Mouse (Mus musculus) erythroblast, embryonic 14.5 days (primary cell): ENCODE results near the gene Ugt1a5. TPM values are rescaled to one million over a fixed set of nuclear protein-coding genes. Genes with fewer than 3 reads are reported as not detected.
A peak's percentile ranks its signal among the peaks of the same experiment; 100 is the strongest.

Experiments
- H3K27me3 ChIP-seq: 2 replicates; pipeline ENCODE4 v1.6.1; 2012; ENCODE audit warnings: inconsistent platforms; ENCODE audit not compliant: control insufficient read depth
- H3K36me3 ChIP-seq: 2 replicates; pipeline ENCODE4 v1.6.1; 2012; ENCODE audit warnings: mild to moderate bottlenecking, inconsistent platforms; ENCODE audit not compliant: control insufficient read depth
- H3K4me1 ChIP-seq: 2 replicates; pipeline ENCODE4 v1.6.1; 2012; ENCODE audit warnings: inconsistent platforms; ENCODE audit not compliant: control insufficient read depth
- H3K4me3 ChIP-seq: replicated peaks from 2 replicates; pipeline ENCODE3; 2012; ENCODE audit warnings: moderate library complexity, mild to moderate bottlenecking, inconsistent platforms
- H3K9me3 ChIP-seq: 2 replicates; pipeline ENCODE4 v1.6.1; 2012; ENCODE audit warnings: low read length, inconsistent platforms, mixed read lengths; ENCODE audit not compliant: control insufficient read depth
- GATA1 ChIP-seq: IDR thresholded peaks from 2 replicates; pipeline ENCODE4 v1.6.1; 2012; ENCODE audit warnings: low read length, inconsistent platforms, mixed read lengths
- TAL1 ChIP-seq: IDR thresholded peaks from 3 replicates; pipeline ENCODE4 v1.6.1; 2012; ENCODE audit warnings: low read length, inconsistent platforms, mixed read lengths
- polyA plus RNA-seq: library from polyadenylated mRNA; stranded (reverse); fragments of >175 nt; gene quantifications from 2 replicates; pipeline ENCODE4 v1.2.3, GENCODE M21; 2012

Ugt1a5 gene
- polyA plus RNA-seq, 1 experiment: not detected

DNA sequence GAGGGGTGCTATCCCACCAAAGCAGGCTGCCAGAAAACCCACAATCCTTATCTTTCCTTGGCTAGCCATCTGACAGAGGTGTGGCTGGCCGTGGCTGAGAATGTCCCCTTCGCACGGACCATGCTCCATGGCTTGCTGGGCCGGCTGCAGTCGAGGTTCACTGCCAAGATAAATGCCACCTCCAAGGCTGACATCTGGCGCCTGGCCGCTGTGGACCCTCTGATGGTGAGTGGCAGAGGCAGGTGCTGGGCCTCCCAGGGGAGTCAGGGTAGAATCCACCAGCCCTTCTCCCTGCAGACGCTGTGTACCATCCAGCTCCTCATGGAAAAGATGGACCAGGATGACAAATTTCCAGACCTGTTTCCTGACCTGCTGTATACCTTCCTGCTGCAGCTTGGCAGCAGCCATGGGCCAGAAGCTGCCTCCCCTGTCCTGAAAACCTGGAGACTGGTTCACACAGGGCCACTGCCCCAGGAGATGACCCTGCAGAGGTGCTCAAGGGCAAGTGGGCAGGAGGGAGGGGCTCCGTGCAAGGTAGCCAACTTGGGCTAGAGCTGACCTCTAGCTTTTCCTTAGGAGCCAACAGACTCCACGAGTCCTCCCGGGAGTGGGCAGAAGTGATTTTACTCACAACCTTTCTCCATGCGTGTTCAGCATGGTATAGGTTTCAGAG lies 89.1 kb downstream of the Ugt1a5 start:
- H3K36me3 ChIP-seq: peaks cover 8% of the 10 kb centered on the region
- H3K27me3 ChIP-seq: 0 out of 2 replicates have a peak, but pooled peaks cover 2% of the 10 kb centered on the region
- TF ChIP-seq TAL1 (no peak), GATA1 (no peak)
- H3K4me3 ChIP-seq: no peak overlapping the region
- H3K9me3 ChIP-seq: peaks cover 42% of the 10 kb centered on the region
- peaks cover 7% of the 10 kb centered on the region for H3K4me1 ChIP-seq

DNA sequence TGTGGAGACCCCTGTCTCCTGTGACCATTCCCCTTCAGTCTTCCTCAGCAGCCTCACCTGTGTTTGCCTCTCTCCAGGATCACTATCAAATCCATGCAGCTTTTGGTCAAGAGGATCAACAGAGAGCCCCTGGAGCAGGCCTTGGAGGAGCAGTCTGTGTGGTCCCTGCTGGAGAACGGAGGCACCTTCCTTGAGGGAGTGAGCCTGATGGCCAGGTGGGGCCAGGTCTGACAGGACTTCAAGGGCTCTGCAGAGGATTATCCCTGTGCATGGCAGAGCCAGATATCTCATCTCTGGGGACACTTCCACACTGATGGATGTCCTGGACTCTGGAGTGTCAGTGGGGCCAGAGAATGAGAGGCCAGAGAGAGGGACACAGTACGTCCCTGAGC lies 89.7 kb downstream of the Ugt1a5 start:
- peaks cover 14% of the 10 kb centered on the region for H3K36me3 ChIP-seq
- peaks cover 37% of the 10 kb centered on the region for H3K9me3 ChIP-seq
- H3K4me3 ChIP-seq: no peak overlapping the region
- no peak for TF ChIP-seq TAL1
- H3K4me1 ChIP-seq: peaks cover 9% of the 10 kb centered on the region
- H3K27me3 ChIP-seq: 0 out of 2 replicates have a peak, but pooled peaks cover 2% of the 10 kb centered on the region

DNA sequence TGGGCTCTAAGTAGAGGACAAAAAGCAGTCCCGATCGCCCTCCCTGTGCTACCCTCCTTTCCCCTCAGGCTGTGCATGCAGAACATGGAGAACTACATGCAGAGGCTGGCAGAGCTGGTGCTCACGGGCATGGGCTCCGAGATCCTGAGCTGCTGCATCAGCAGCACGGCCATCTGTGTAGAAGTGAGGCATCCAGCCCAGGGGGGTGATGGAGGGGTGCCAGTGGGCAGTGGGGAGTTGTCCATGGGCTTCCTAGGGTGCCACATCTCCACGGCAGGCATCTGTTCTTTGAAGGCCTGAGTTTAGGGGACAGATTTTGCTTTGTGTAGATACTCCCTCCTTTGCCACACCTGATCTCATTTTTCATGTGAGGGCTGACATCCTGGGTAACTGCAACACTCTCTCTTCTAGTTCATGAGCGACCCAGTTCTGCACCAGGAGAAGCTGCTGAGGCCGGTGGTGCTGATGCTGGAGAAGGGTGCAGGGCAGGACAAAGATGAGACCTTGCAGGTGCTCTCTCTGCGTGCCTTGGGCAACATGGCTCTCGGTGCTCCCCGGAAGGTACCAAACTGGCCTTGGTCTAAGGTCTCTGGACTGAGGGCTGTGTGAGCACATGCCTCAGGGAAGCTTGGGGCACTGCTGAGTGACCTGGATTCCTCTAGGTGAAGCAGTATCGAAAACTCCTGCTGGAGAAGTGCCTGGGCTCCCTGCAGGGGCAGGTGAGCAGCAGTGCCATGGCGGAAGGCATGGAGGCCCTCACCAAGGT lies 90.4 kb downstream of the Ugt1a5 start:
- Histone ChIP-seq H3K36me3 (peaks cover 21% of the 10 kb centered on the region), H3K27me3 (0 out of 2 replicates have a peak, but pooled peaks cover 2% of the 10 kb centered on the region), H3K9me3 (peaks cover 34% of the 10 kb centered on the region), H3K4me3 (no peak overlapping the region), H3K4me1 (peaks cover 13% of the 10 kb centered on the region)
- TF ChIP-seq TAL1: no peak
- TF ChIP-seq GATA1: no peak; the same call in 1 of the 2 replicates

DNA sequence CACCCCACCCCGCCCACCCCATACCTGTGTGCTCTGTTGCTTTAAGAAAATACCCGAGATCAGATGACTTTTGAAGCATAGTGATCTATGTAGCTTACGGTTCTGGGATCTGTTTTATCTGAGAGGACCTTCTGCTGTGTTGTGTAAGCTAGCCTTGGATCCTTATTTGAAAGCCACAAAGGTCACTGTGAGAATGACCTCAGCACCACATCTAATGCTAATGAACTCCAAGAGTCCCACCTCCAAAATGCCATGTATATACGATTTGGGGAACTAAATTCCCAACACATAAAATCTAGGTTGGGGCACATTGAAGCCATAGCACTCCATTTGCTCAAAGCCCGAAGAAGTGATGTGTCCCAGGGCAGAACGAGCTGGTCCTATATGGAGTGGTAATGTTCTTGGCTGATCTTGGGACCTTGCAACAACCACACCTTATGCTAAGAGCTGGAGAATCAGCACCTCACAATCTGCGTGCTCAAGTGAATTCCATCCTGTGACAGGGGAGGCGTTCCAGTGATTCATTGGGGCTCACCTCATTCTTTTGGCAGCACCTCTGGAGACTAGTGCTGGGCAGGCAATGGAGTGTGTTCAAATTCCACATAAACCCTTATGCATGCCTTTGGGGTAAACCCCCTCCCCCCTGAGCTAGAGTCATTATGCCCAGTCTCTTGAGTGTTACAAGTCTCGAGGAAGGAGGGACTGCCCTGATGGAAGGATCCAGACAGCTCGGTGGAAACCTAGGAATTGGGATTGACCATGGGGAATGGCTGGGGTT lies 91.3 kb downstream of the Ugt1a5 start:
- no peak for TF ChIP-seq TAL1
- no peak for TF ChIP-seq GATA1
- Histone ChIP-seq H3K4me3 (no peak overlapping the region), H3K27me3 (0 out of 2 replicates have a peak, but pooled peaks cover 2% of the 10 kb centered on the region), H3K4me1 (peaks cover 21% of the 10 kb centered on the region), H3K36me3 (peaks cover 30% of the 10 kb centered on the region), H3K9me3 (peaks cover 33% of the 10 kb centered on the region)

DNA sequence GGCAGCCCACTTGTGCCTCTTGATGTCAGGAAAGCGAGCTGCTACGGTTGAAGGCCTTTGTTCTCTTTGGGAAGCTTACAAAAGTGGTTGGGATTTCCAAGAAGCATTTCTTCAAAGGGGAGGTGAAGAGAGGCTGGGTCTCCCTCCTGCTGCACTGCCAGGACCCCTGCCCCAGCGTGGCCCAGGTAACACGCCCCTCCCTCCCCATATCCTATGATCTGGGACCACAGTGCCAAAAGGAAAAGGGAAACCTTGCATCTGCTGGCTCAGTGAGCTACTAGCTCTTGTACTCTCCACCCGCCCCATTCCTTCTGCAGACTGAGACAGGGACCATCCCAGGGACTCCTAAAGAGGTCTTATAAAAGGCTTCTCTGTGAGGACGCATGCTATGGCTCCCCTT lies 91.9 kb downstream of the Ugt1a5 start:
- Histone ChIP-seq H3K4me1 (peaks cover 23% of the 10 kb centered on the region), H3K9me3 (peaks cover 27% of the 10 kb centered on the region), H3K4me3 (no peak overlapping the region)

DNA sequence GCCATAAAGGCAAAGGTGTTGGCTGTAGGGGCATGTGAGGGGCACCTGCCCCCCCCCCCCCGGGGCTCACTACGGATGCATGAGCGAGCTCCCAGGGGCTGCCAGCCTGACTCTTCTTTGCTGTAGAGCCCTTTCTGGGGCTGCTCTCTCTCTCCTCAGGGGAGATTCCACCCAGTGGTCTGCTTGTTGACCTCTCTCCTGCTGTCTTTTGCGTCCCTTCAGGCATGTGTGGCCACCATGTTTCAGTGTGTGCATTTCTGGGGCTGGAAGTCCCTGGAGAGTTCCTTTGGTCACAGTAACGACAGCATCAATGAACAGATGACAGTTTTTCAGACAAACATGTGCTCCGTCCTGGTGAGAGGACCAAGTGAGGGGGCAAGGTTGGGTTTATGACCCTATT lies 92.5 kb downstream of the Ugt1a5 start:
- peaks cover 42% of the 10 kb centered on the region for H3K36me3 ChIP-seq
- H3K27me3 ChIP-seq: no peaks in the 10 kb centered on the region
- peaks cover 21% of the 10 kb centered on the region for H3K9me3 ChIP-seq
- peaks cover 23% of the 10 kb centered on the region for H3K4me1 ChIP-seq
- H3K4me3 ChIP-seq: no peak overlapping the region
- no peak for TF ChIP-seq TAL1
- TF ChIP-seq GATA1: no peak

More for the DNA sequence above, 91.9 kb downstream of the Ugt1a5 start:
- H3K27me3 ChIP-seq: no peaks in the 10 kb centered on the region
- TF ChIP-seq TAL1 (no peak), GATA1 (no peak)
- peaks cover 36% of the 10 kb centered on the region for H3K36me3 ChIP-seq

DNA sequence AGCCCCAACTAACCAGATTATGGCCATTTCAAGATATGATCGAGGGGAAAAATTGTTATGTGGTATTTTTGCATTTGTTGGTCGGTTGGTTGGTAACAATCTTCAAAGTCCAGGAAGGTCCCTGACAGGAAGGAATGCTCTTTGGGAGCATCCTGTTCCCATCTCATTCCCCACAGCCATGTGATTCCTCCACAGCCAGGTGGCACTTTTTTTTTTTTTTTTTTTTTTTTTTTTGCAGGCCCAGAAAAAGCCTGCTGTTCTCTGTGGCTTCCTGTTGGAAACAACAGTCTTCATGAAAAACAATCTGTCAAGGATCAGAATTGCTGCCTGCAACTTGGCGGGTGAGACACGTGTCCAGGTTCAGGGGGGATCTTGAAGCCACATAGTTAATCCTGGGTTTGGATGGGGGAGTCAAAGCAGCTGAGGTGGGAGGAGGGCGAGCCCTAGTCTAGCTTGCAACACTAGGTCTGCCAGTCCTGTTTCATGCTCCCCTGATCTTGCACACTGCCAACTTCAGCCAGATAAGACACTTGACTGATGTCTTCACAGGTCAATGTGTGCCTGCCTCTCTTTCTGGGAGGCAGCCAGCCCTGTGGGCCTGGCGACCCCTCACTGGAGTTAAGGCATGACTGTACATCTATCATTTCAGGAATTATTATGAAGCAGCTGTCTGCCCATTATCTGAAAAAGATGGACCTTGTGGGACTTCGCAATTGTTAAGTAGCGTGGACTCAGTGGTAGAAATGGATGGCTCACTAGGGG lies 93.2 kb downstream of the Ugt1a5 start:
- peaks cover 18% of the 10 kb centered on the region for H3K9me3 ChIP-seq
- H3K4me1 ChIP-seq: peaks cover 23% of the 10 kb centered on the region
- no peak overlapping the region for H3K4me3 ChIP-seq
- H3K36me3 ChIP-seq: peaks cover 50% of the 10 kb centered on the region
- TF ChIP-seq TAL1: peak; percentile 1; the same call in 1 of the 3 replicates
- TF ChIP-seq GATA1: no peak
- H3K27me3 ChIP-seq: no peaks in the 10 kb centered on the region

DNA sequence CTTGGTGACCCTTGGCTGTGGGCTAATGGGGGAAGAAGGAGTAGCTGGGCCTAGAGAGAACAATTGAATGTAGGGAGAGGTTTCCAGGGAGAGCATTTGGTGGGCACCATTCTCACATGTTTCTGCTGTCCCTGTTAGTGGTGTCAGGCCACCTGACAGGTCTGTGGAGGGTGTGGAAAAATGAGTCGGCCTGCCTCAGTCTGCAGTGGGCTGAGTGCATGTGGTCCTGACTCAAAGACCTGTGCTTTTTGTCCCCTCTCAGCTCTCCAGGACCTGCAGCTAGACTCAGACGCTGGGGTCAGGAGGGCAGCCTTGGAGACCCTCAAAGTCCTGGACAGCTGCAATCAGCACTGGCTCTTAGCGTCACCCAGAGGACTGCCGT lies 93.8 kb downstream of the Ugt1a5 start:
- Histone ChIP-seq H3K4me3 (no peak overlapping the region), H3K27me3 (no peaks in the 10 kb centered on the region), H3K9me3 (peaks cover 17% of the 10 kb centered on the region), H3K36me3 (peaks cover 55% of the 10 kb centered on the region), H3K4me1 (peaks cover 23% of the 10 kb centered on the region)
- TF ChIP-seq GATA1 (no peak), TAL1 (no peak)
